Comparison of ENCODE assay signal across 8 mouse cellular contexts in genomic region chr12:33303384-33303770, GRCm38 (mm10).
DNase-seq lines count a peak whose midpoint lies in the region; ATAC-seq and TF ChIP-seq lines count a peak whose summit lies in the region.

No protein-coding gene starts in this region.

- H3K27ac ChIP-seq in hindbrain, embryonic 12.5 days, result no peak overlapping the region
- peak overlapping the region; percentile 86 for H3K27ac ChIP-seq in liver, embryonic 13.5 days

- 1% methylated on average over 9 of the region's 9 CpGs for WGBS in hindbrain, embryonic 12.5 days
- 18% methylated on average over 9 of the region's 9 CpGs for WGBS in liver, embryonic 13.5 days (ENCODE audit: insufficient replicate concordance)

- H3K4me2 ChIP-seq in hindbrain, embryonic 12.5 days (replicated peaks), result peak overlapping the region; percentile 57
- peak overlapping the region; percentile 77 for H3K4me2 ChIP-seq in liver, embryonic 13.5 days

- no peak for TF ChIP-seq CTCF in G1E (IDR thresholded peaks at IDR 0.05; ENCODE audit: low read depth, low read length)

- H3K4me3 ChIP-seq in G1E (ENCODE audit: low read depth, low read length), result peak overlapping the region; percentile 68; the same call in 1 of the 2 replicates
- H3K4me3 ChIP-seq in hindbrain, embryonic 12.5 days, result peak overlapping the region; percentile 27; the same call in 1 of the 2 replicates
- peak overlapping the region; percentile 70 for H3K4me3 ChIP-seq in liver, embryonic 13.5 days (replicated peaks)

- H3K36me3 ChIP-seq in G1E (replicated peaks), result peaks cover 23% of the 10 kb centered on the region
- no peaks in the 10 kb centered on the region for H3K36me3 ChIP-seq in hindbrain, embryonic 12.5 days
- H3K36me3 ChIP-seq in liver, embryonic 13.5 days, result no peaks in the 10 kb centered on the region

- H3K4me1 ChIP-seq in G1E (ENCODE audit: insufficient read depth, low read depth, low read length), result peaks cover 58% of the 10 kb centered on the region
- peaks cover 17% of the 10 kb centered on the region for H3K4me1 ChIP-seq in hindbrain, embryonic 12.5 days
- H3K4me1 ChIP-seq in liver, embryonic 13.5 days (replicated peaks), result peaks cover 58% of the 10 kb centered on the region

- no peaks in the 10 kb centered on the region for H3K27me3 ChIP-seq in G1E (ENCODE audit: insufficient read depth, low read length)
- H3K27me3 ChIP-seq in hindbrain, embryonic 12.5 days, result peaks cover 8% of the 10 kb centered on the region; the same call in 1 of the 2 replicates
- no peaks in the 10 kb centered on the region for H3K27me3 ChIP-seq in liver, embryonic 13.5 days

- no peak for DNase-seq in frontal cortex, postnatal 36 days (ENCODE audit: low spot score in 2 of 2)
- DNase-seq in G1E (ENCODE audit: low spot score), result no peak
- DNase-seq in liver, embryonic 13.5 days, result no peak
- no peak for DNase-seq in left cerebral cortex, adult 9 months (ENCODE audit: low spot score in 2 of 2)
- DNase-seq in left cerebral cortex, adult 11 months (ENCODE audit: low spot score), result no peak

- no peak overlapping the region for H3K9ac ChIP-seq in hindbrain, embryonic 12.5 days
- peak overlapping the region; percentile 79 for H3K9ac ChIP-seq in liver, embryonic 13.5 days

- no peaks in the 10 kb centered on the region for H3K9me3 ChIP-seq in G1E (replicated peaks)
- no peaks in the 10 kb centered on the region for H3K9me3 ChIP-seq in hindbrain, embryonic 12.5 days (replicated peaks)
- H3K9me3 ChIP-seq in liver, embryonic 13.5 days (replicated peaks), result no peaks in the 10 kb centered on the region

- ATAC-seq in frontal cortex, adult (ENCODE audit: low TSS enrichment), result peak; percentile 39
- ATAC-seq in G1E (ENCODE audit: extremely low read depth, insufficient number of reproducible peaks, low FRiP score, poor library complexity, severe bottlenecking), result no peak
- peak; percentile 54 for ATAC-seq in hindbrain, embryonic 12.5 days (ENCODE audit: low FRiP score)
- peak; percentile 13; the same call in 1 of the 2 replicates for ATAC-seq in liver, embryonic 13.5 days (ENCODE audit: low read depth)
- no peak for ATAC-seq in monocyte, adult 5-6 weeks (replicated peaks; ENCODE audit: insufficient number of reproducible peaks, low FRiP score, low TSS enrichment, poor library complexity, severe bottlenecking)

Comparison
In these comparisons a context has a peak if more than half of its experiments do, and no peak if none do; other contexts are left out.
1. ATAC-seq: peak in frontal cortex, adult (single experiment), hindbrain, embryonic 12.5 days (single experiment) and liver, embryonic 13.5 days (single experiment); none in G1E (single experiment) and monocyte, adult 5-6 weeks (single experiment).
2. Peak in every context shown above with its lines, with median percentiles within 50 percentile points of each other: H3K4me3 ChIP-seq.